Mouse (Mus musculus) myocyte (in vitro differentiated cells): Measurements from ENCODE around the gene 1700088E04Rik.

Experiments used
- E2F4 ChIP-seq: IDR thresholded peaks from one replicate; pipeline ENCODE4 v1.6.1; 2011; ENCODE audit warnings: mild to moderate bottlenecking, control low read depth, moderate library complexity; ENCODE audit not compliant: insufficient read depth
- POLR2A ChIP-seq: IDR thresholded peaks from one replicate; pipeline ENCODE4 v1.6.1; 2011; ENCODE audit warnings: low read depth, mild to moderate bottlenecking, control low read depth, moderate library complexity; ENCODE audit not compliant: insufficient read length
- TCF12 ChIP-seq: IDR thresholded peaks from one replicate; pipeline ENCODE4 v1.6.1; 2011; ENCODE audit warnings: mild to moderate bottlenecking, control low read depth; ENCODE audit not compliant: poor library complexity, insufficient read depth, severe bottlenecking
- USF1 ChIP-seq: IDR thresholded peaks from one replicate; pipeline ENCODE4 v1.6.1; 2011; ENCODE audit warnings: low read depth, mild to moderate bottlenecking, control low read depth, moderate library complexity

- TF ChIP-seq USF1 (no peak), TCF12 (no peak), POLR2A (no peak), E2F4 (no peak)
Observed at GRCm38 (mm10) chr15:79099456-79099855, 41.6 kb downstream of the 1700088E04Rik start.
